Comparison of ENCODE assay signal across 8 mouse cellular contexts in the genomic region with DNA sequence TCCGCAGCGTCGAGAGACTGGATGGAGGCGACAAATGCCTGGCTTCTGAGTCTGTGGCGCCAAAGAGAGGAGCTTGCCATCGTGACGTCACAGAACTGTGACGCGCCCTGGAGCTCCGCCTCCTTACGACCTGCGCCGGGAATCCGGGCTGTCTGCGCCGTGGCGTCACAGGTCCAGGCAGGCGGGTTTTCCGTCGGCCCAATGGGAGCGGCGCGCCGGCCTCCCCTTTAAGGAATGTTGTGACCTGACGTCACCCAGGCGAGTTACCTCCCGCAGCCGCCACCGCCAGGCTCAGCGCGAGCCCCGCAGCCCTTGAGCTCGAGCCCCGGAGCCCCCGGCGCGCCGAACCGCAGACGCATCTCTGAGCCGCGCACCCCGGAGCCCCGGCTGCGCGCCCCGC. TPM values are rescaled to one million over a fixed set of nuclear protein-coding genes. Genes with fewer than 3 reads are reported as not detected.
DNase-seq lines count a peak whose midpoint lies in the region; ATAC-seq and TF ChIP-seq lines count a peak whose summit lies in the region.

A gene (plus strand): TSS at position 103 of the 400 bp plus-strand sequence.

- H3K4me2 ChIP-seq in embryonic facial prominence, embryonic 14.5 days (ENCODE audit: low read depth, low read length), result peak within 1 kb of the TSS; percentile 75
- H3K4me2 ChIP-seq in limb, embryonic 14.5 days (replicated peaks; ENCODE audit: low read depth, low read length, severe bottlenecking), result peak within 1 kb of the TSS; percentile 69
- peak within 1 kb of the TSS; percentile 79 for H3K4me2 ChIP-seq in midbrain, postnatal 0 days (ENCODE audit: low read depth, low read length, poor library complexity, severe bottlenecking)

- H3K4me1 ChIP-seq in embryonic facial prominence, embryonic 14.5 days (ENCODE audit: control insufficient read depth, insufficient read depth, low read length), result peaks cover 13% of the 10 kb centered on the region
- peaks cover 10% of the 10 kb centered on the region for H3K4me1 ChIP-seq in limb, embryonic 14.5 days (ENCODE audit: control insufficient read depth, insufficient read depth, low read length)
- peaks cover 8% of the 10 kb centered on the region; the same call in 1 of the 2 replicates for H3K4me1 ChIP-seq in midbrain, postnatal 0 days (ENCODE audit: insufficient read depth, low read length)

- no peak for TF ChIP-seq POLR2A in limb, embryonic 14.5 days (IDR thresholded peaks at IDR 0.05; ENCODE audit: borderline replicate concordance, extremely low read depth, insufficient read depth, insufficient read length)

- 0 out of 2 replicates have a peak, but pooled peaks have one; percentile 9 for TF ChIP-seq CTCF in midbrain, postnatal 0 days (IDR thresholded peaks at IDR 0.05)

- H3K36me3 ChIP-seq in embryonic facial prominence, embryonic 14.5 days (ENCODE audit: control insufficient read depth, insufficient read depth, low read length), result peaks cover 6% of the 10 kb centered on the region
- H3K36me3 ChIP-seq in limb, embryonic 14.5 days (ENCODE audit: control insufficient read depth, insufficient read depth, low read length), result peaks cover 8% of the 10 kb centered on the region; the same call in 1 of the 2 replicates
- peaks cover 15% of the 10 kb centered on the region for H3K36me3 ChIP-seq in midbrain, postnatal 0 days (ENCODE audit: insufficient read depth, low read length)

- no peaks in the 10 kb centered on the region for H3K9me3 ChIP-seq in embryonic facial prominence, embryonic 14.5 days (ENCODE audit: control insufficient read depth, low read length)
- no peaks in the 10 kb centered on the region for H3K9me3 ChIP-seq in limb, embryonic 14.5 days (ENCODE audit: control insufficient read depth, low read length)
- no peaks in the 10 kb centered on the region for H3K9me3 ChIP-seq in midbrain, postnatal 0 days (ENCODE audit: low read length)

- peak; percentile 94 for ATAC-seq in embryonic facial prominence, embryonic 14.5 days (ENCODE audit: low read depth)
- peak; percentile 96 for ATAC-seq in limb, embryonic 14.5 days (ENCODE audit: low FRiP score, low read depth)
- ATAC-seq in midbrain, postnatal 0 days (ENCODE audit: low FRiP score), result peak; percentile 95

- peak within 1 kb of the TSS; percentile 97 for H3K9ac ChIP-seq in embryonic facial prominence, embryonic 14.5 days (ENCODE audit: low read depth, low read length)
- H3K9ac ChIP-seq in limb, embryonic 14.5 days (ENCODE audit: low read depth, low read length, severe bottlenecking), result peak within 1 kb of the TSS; percentile 96
- peak within 1 kb of the TSS; percentile 98 for H3K9ac ChIP-seq in midbrain, postnatal 0 days (replicated peaks; ENCODE audit: low read length, poor library complexity, severe bottlenecking)

- H3K4me3 ChIP-seq in embryonic facial prominence, embryonic 14.5 days (ENCODE audit: low read depth, low read length), result peak within 1 kb of the TSS; percentile 93
- H3K4me3 ChIP-seq in limb, embryonic 14.5 days (replicated peaks; ENCODE audit: low read length), result peak within 1 kb of the TSS; percentile 95
- peak within 1 kb of the TSS; percentile 98 for H3K4me3 ChIP-seq in midbrain, postnatal 0 days (ENCODE audit: low read depth, low read length)

- peak; percentile 72 for DNase-seq in 3134 (ENCODE audit: extremely low read depth, insufficient read length, low spot score)
- DNase-seq in adrenal gland, postnatal 4 days (ENCODE audit: low spot score in 2 of 2), result peak; percentile 89 to 95
- peak; percentile 96 for DNase-seq in embryonic facial prominence, embryonic 14.5 days (ENCODE audit: low spot score)
- peak; percentile 95 for DNase-seq in heart, adult 8-10 months (ENCODE audit: low spot score)
- peak; percentile 98 for DNase-seq in kidney, adult 9 months
- peak; percentile 95 for DNase-seq in limb, embryonic 14.5 days (ENCODE audit: low spot score)
- peak; percentile 97 for DNase-seq in midbrain, postnatal 0 days (ENCODE audit: low spot score)
- peak; percentile 81 to 92 for DNase-seq in spleen, postnatal 14 days (ENCODE audit: low spot score in 2 of 2)

- H3K27me3 ChIP-seq in embryonic facial prominence, embryonic 14.5 days (replicated peaks; ENCODE audit: control insufficient read depth, insufficient read depth, low read length), result no peaks in the 10 kb centered on the region
- no peaks in the 10 kb centered on the region for H3K27me3 ChIP-seq in limb, embryonic 14.5 days (ENCODE audit: control insufficient read depth, insufficient read depth, low read length)
- no peaks in the 10 kb centered on the region for H3K27me3 ChIP-seq in midbrain, postnatal 0 days (ENCODE audit: insufficient read depth, low read length)

- H3K27ac ChIP-seq in embryonic facial prominence, embryonic 14.5 days (replicated peaks; ENCODE audit: low read depth, low read length), result peak within 1 kb of the TSS; percentile 92
- H3K27ac ChIP-seq in limb, embryonic 14.5 days (replicated peaks; ENCODE audit: low read depth, low read length), result peak within 1 kb of the TSS; percentile 93
- peak within 1 kb of the TSS; percentile 92 for H3K27ac ChIP-seq in midbrain, postnatal 0 days (ENCODE audit: low read depth, low read length)

- 1% methylated on average over 28 of the region's 47 CpGs for WGBS in embryonic facial prominence, embryonic 14.5 days
- under 1% methylated on average over 39 of the region's 47 CpGs for WGBS in limb, embryonic 14.5 days
- 1% methylated on average over 43 of the region's 47 CpGs for WGBS in midbrain, postnatal 0 days

RNA-seq across cellular contexts. Expression of the gene that starts here (rescaled TPM):
- total RNA-seq in adrenal gland, postnatal 4 days (2021), result 100 to 1,000 TPM; 364 to 392 TPM
- polyA plus RNA-seq in embryonic facial prominence, embryonic 14.5 days (2014; fragmentation: Nextera tagmentation; extraction: Ambion mirVana), result 241 and 248 TPM in 2 replicates
- total RNA-seq in heart, adult 8-10 months (2022), result 100 to 1,000 TPM; 780 to 845 (median 813) TPM
- 129 and 134 TPM in 2 replicates for polyA plus RNA-seq in limb, embryonic 14.5 days (2012; rRNA removed)
- polyA plus RNA-seq in limb, embryonic 14.5 days (2014; fragmentation: Nextera tagmentation; extraction: Ambion mirVana), result 233 TPM in 2 replicates
- 560 and 573 TPM in 2 replicates for total RNA-seq in midbrain, postnatal 0 days (2014; rRNA removed)
- polyA plus RNA-seq in midbrain, postnatal 0 days (2015; fragmentation: Nextera tagmentation; extraction: Ambion mirVana), result 839 and 943 TPM in 2 replicates

Comparison
In these comparisons a context has a peak if more than half of its experiments do, and no peak if none do; other contexts are left out.
1. Peak in every context shown above with its lines: DNase-seq, ATAC-seq, H3K4me3 ChIP-seq and H3K27ac ChIP-seq.